Mouse (Mus musculus) stomach, embryonic 16.5 days (tissue): ENCODE data around the gene Kars. TPM values are rescaled to one million over a fixed set of nuclear protein-coding genes. Genes with fewer than 3 reads are reported as not detected.

Experiments
- ATAC-seq: fragments of 200-750 bp; cut with Nextera tagmentation; 2 replicates; pipeline ENCODE4 v1.8.0; 2017; ENCODE audit warnings: moderate number of reproducible peaks, moderate TSS enrichment; ENCODE audit not compliant: insufficient read depth, low FRiP score
- H3K27ac ChIP-seq: fragments of 300-500 bp; sonication (generic); 2 replicates; pipeline ENCODE4 v1.5.1; 2014; ENCODE audit warnings: low read length
- H3K27me3 ChIP-seq: fragments of 300-500 bp; sonication (generic); 2 replicates; pipeline ENCODE4 v1.6.1; 2014; ENCODE audit warnings: low read length, control low read depth, mixed read lengths; ENCODE audit not compliant: control insufficient read depth, insufficient read depth
- H3K36me3 ChIP-seq: fragments of 300-500 bp; sonication (generic); 2 replicates; pipeline ENCODE4 v1.6.1; 2014; ENCODE audit warnings: low read length; ENCODE audit not compliant: control insufficient read depth, insufficient read depth
- H3K4me1 ChIP-seq: fragments of 300-500 bp; sonication (generic); 2 replicates; pipeline ENCODE4 v1.6.1; 2014; ENCODE audit warnings: low read length, control low read depth, mixed read lengths; ENCODE audit not compliant: control insufficient read depth, insufficient read depth
- H3K4me2 ChIP-seq: fragments of 300-500 bp; sonication (generic); 2 replicates; pipeline ENCODE4 v1.6.1; 2014; ENCODE audit warnings: low read depth, low read length, mixed read lengths
- H3K4me3 ChIP-seq: fragments of 300-500 bp; sonication (generic); replicated peaks from 2 replicates; pipeline ENCODE4 v1.5.1; 2014; ENCODE audit warnings: mild to moderate bottlenecking, low read length
- H3K9ac ChIP-seq: fragments of 300-500 bp; sonication (generic); 2 replicates; pipeline ENCODE4 v1.6.1; 2014; ENCODE audit warnings: low read length
- H3K9me3 ChIP-seq: fragments of 300-500 bp; sonication (generic); replicated peaks from 2 replicates; pipeline ENCODE4 v1.6.1; 2016; ENCODE audit warnings: low read length, control low read depth; ENCODE audit not compliant: control insufficient read depth
- WGBS: fragments of 180-500 bp; shearing (Covaris S2); extraction: QIAGEN DNeasy Blood & Tissue Kit; methylation state at CpG from one replicate; pipeline ENCODE4 v1.1.7; 2014; 5-methylcytosine and 5-hydroxymethylcytosine counted together
- polyA plus RNA-seq: library from polyadenylated mRNA; unstranded; fragments of >200 nt; fragmentation: Nextera tagmentation; extraction: Ambion mirVana; gene quantifications from 2 replicates; pipeline ENCODE4 v1.2.1, GENCODE M21; 2015

Kars gene
- polyA plus RNA-seq, 1 experiment from 2014 or later = 181 TPM

- Histone ChIP-seq H3K4me3 (no peak overlapping the region), H3K9me3 (0 out of 2 replicates have a peak, but pooled peaks cover 2% of the 10 kb centered on the region), H3K27ac (no peak overlapping the region), H3K9ac (no peak overlapping the region), H3K4me1 (no peaks in the 10 kb centered on the region), H3K4me2 (no peak overlapping the region), H3K36me3 (0 out of 2 replicates have a peak, but pooled peaks cover 5% of the 10 kb centered on the region), H3K27me3 (no peaks in the 10 kb centered on the region)
- 55% methylated on average over 5 of the region's 5 CpGs for WGBS
- ATAC-seq = no peak
These were observed 42.1 kb downstream of the Kars start for GRCm38 (mm10) chr8:111968991-111969390.

- 0 out of 2 replicates have a peak, but pooled peaks cover 5% of the 10 kb centered on the region for H3K36me3 ChIP-seq
- ATAC-seq = no peak
- H3K4me1 ChIP-seq = no peaks in the 10 kb centered on the region
- no peak overlapping the region for H3K27ac ChIP-seq
- WGBS = 88% methylated on average over 10 of the region's 10 CpGs
- no peaks in the 10 kb centered on the region for H3K9me3 ChIP-seq
- no peaks in the 10 kb centered on the region for H3K27me3 ChIP-seq
- H3K4me3 ChIP-seq = no peak overlapping the region
- no peak overlapping the region for H3K9ac ChIP-seq
- no peak overlapping the region for H3K4me2 ChIP-seq
These were observed 42.6 kb downstream of the Kars start for GRCm38 (mm10) chr8:111968541-111968940.

- Histone ChIP-seq H3K4me3 (no peak overlapping the region), H3K4me2 (no peak overlapping the region), H3K36me3 (no peaks in the 10 kb centered on the region), H3K27ac (no peak overlapping the region), H3K4me1 (no peaks in the 10 kb centered on the region), H3K9me3 (no peaks in the 10 kb centered on the region), H3K9ac (no peak overlapping the region), H3K27me3 (no peaks in the 10 kb centered on the region)
- no peak for ATAC-seq
- 80% methylated on average over 5 of the region's 5 CpGs for WGBS
These were observed 43.8 kb downstream of the Kars start for GRCm38 (mm10) chr8:111967246-111967870.

- Histone ChIP-seq H3K9ac (no peak overlapping the region), H3K4me2 (no peak overlapping the region), H3K9me3 (no peaks in the 10 kb centered on the region), H3K36me3 (no peaks in the 10 kb centered on the region), H3K27me3 (no peaks in the 10 kb centered on the region), H3K4me3 (no peak overlapping the region), H3K4me1 (no peaks in the 10 kb centered on the region), H3K27ac (no peak overlapping the region)
- WGBS = 50% methylated on average over 7 of the region's 7 CpGs
- no peak for ATAC-seq
These were observed 46.1 kb downstream of the Kars start for GRCm38 (mm10) chr8:111964849-111965561.

- Histone ChIP-seq H3K4me2 (no peak overlapping the region), H3K9me3 (no peaks in the 10 kb centered on the region), H3K4me3 (no peak overlapping the region), H3K36me3 (no peaks in the 10 kb centered on the region), H3K9ac (no peak overlapping the region), H3K4me1 (no peaks in the 10 kb centered on the region), H3K27me3 (no peaks in the 10 kb centered on the region), H3K27ac (no peak overlapping the region)
- ATAC-seq = no peak
- 50% methylated on average over 5 of the region's 5 CpGs for WGBS
These were observed 46.8 kb downstream of the Kars start for GRCm38 (mm10) chr8:111964351-111964750.

- Histone ChIP-seq H3K4me2 (no peak overlapping the region), H3K4me1 (no peaks in the 10 kb centered on the region), H3K9me3 (no peaks in the 10 kb centered on the region), H3K36me3 (no peaks in the 10 kb centered on the region), H3K27ac (no peak overlapping the region), H3K9ac (no peak overlapping the region), H3K27me3 (no peaks in the 10 kb centered on the region), H3K4me3 (no peak overlapping the region)
- WGBS = 88% methylated on average over 4 of the region's 4 CpGs
- no peak for ATAC-seq
These were observed 47.6 kb downstream of the Kars start for GRCm38 (mm10) chr8:111963546-111963945.

- no peak overlapping the region for H3K4me3 ChIP-seq
- H3K27me3 ChIP-seq = no peaks in the 10 kb centered on the region
- no peak overlapping the region for H3K4me2 ChIP-seq
- H3K27ac ChIP-seq = no peak overlapping the region
- ATAC-seq = no peak
- WGBS = 73% methylated on average over 10 of the region's 10 CpGs
- H3K9ac ChIP-seq = no peak overlapping the region
- no peaks in the 10 kb centered on the region for H3K9me3 ChIP-seq
- H3K4me1 ChIP-seq = no peaks in the 10 kb centered on the region
- no peaks in the 10 kb centered on the region for H3K36me3 ChIP-seq
These were observed 48.0 kb downstream of the Kars start for GRCm38 (mm10) chr8:111963091-111963490.

GRCm38 (mm10) chr8:111962589-111962988 is 48.5 kb downstream of the Kars start:
- 55% methylated on average over 1 of the region's 1 CpGs for WGBS
- no peaks in the 10 kb centered on the region for H3K36me3 ChIP-seq
- no peak for ATAC-seq

GRCm38 (mm10) chr8:111961330-111961729 is 49.8 kb downstream of the Kars start:
- 75% methylated on average over 3 of the region's 3 CpGs for WGBS
- H3K27ac ChIP-seq = no peak overlapping the region
- H3K4me1 ChIP-seq = no peaks in the 10 kb centered on the region
- H3K9ac ChIP-seq = no peak overlapping the region
- H3K4me3 ChIP-seq = no peak overlapping the region
- no peak overlapping the region for H3K4me2 ChIP-seq
- H3K27me3 ChIP-seq = no peaks in the 10 kb centered on the region
- H3K36me3 ChIP-seq = peaks cover 3% of the 10 kb centered on the region; the same call in 1 of the 2 replicates
- no peak for ATAC-seq
- no peaks in the 10 kb centered on the region for H3K9me3 ChIP-seq

More at GRCm38 (mm10) chr8:111962589-111962988, 48.5 kb downstream of the Kars start:
- Histone ChIP-seq H3K27me3 (no peaks in the 10 kb centered on the region), H3K27ac (no peak overlapping the region), H3K9ac (no peak overlapping the region), H3K9me3 (no peaks in the 10 kb centered on the region), H3K4me3 (no peak overlapping the region), H3K4me1 (no peaks in the 10 kb centered on the region), H3K4me2 (no peak overlapping the region)
